Mouse (Mus musculus): ENCODE results near the gene Adgrg7.

The Adgrg7 gene

DNA sequence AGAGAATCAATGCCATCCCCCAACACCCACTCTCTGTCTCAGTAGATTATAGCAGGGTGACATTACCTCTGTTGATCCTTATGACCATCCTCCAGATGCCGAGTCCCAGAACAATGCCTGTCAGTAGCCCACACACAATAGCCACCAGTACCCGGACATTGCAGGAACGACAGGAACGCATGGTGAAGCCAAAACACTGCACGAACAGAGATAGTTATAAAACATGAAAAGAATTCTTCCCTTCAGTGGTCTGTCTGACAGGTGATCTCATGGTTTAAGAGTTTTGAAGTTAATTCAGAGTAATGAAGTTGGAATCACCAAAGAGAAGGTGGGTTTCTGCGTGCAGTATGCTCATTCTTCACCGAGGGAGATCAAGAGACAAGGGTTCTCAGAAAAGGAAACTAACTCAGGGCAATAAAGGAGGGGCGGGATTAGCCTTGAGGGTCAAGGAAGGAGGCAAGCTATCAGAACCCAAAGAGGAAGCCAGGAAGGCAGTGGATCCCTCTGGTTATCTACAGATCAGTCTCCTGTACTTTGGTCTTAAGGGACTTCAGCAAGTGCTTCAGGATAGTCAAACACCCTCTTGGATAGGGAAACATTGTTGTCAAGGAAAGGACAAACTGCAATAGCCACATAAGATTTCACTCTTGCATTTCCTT is at the start of gene Adgrg7:
Gene Adgrg7 (minus strand): TSS at position 375 of the 659 bp plus-strand sequence.
- DNase-seq (ENCODE audit: low read depth) = no peak

GRCm38 (mm10) chr16:56842988-56843387 is 47.3 kb upstream of the Adgrg7 start:
- no peak for DNase-seq (ENCODE audit: low read depth)

GRCm38 (mm10) chr16:56833312-56833711 is 37.7 kb upstream of the Adgrg7 start:
- no peak for DNase-seq (ENCODE audit: low read depth)

DNA sequence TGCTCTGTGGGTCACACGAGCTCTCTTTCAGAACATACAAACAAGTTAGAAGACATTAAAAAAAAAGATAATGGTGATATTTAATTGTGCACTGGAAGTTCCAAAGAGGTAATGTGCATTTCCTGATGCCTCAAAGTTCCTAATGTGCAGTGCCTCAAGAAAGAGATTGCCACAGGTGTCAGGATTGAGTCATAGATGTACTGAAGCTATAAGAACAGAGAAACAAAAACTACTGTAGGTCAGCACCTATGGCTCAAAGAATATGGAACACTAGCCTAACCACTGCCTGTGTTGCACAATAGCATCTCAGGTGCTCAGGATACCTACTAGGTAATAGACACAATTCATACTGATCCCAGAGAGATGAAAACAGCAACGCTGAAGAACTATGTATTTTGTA is 36.3 kb upstream of the Adgrg7 start:
- DNase-seq (ENCODE audit: low read depth) = no peak

- no peak for DNase-seq (ENCODE audit: low read depth)
Measured at GRCm38 (mm10) chr16:56801370-56802109, 5.9 kb upstream of the Adgrg7 start.

GRCm38 (mm10) chr16:56800946-56801345 is 5.3 kb upstream of the Adgrg7 start:
- no peak for DNase-seq (ENCODE audit: low read depth)

DNA sequence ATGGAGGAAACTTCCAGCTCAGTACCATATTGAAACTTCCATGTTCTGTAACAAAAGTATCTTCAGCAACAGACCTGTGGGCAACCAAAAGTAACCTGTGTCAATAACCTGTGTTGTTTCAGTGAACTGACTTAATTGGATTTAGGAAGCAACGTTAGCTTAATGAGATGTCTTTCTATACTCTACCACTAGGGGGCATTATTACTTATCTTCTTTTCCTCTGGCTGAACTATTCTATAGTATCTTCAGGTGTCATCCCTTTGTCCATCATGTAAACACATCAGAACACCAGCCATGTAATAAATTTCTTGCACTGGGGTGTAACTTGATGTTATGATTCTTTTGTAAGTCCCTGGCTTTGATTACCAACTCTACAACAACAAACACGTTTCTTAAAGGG is 4.8 kb upstream of the Adgrg7 start:
- DNase-seq (ENCODE audit: low read depth) = peak; percentile 68

DNA sequence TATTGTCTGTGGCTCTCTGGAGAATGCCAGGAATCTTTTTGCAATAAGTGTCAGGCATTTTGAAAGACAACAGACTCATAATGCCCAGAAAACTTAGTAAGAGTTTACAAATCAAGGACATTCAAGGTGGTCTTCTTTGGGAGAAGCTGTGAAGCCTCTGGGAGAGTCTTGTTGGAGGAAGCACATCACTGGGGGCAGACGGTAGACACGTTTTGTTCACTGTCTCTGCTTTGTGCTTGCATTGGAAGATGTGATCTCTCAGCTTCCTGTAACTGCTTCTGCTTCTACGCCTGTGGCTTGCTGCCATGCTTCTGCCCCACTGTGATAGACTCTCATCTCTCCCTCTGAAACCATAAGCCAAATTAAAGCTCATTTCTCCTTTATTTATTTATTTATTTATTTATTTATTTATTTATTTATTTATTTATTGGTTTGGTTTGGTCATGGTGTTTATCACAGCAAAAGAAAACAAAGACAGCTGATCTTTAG is 3.9 kb upstream of the Adgrg7 start:
- DNase-seq (ENCODE audit: low read depth) = no peak

GRCm38 (mm10) chr16:56798873-56799272 is 3.2 kb upstream of the Adgrg7 start:
- DNase-seq (ENCODE audit: low read depth) = no peak

- DNase-seq (ENCODE audit: low read depth) = no peak
Measured at GRCm38 (mm10) chr16:56794383-56795144, 1.1 kb downstream of the Adgrg7 start.

- no peak for DNase-seq (ENCODE audit: low read depth)
Measured at GRCm38 (mm10) chr16:56793778-56794177, 1.9 kb downstream of the Adgrg7 start.

- DNase-seq (ENCODE audit: low read depth) = no peak
Measured at GRCm38 (mm10) chr16:56785943-56786342, 9.7 kb downstream of the Adgrg7 start.

- DNase-seq (ENCODE audit: low read depth) = peak; percentile 59
Measured at GRCm38 (mm10) chr16:56771163-56772105, 24.2 kb downstream of the Adgrg7 start.

- DNase-seq (ENCODE audit: low read depth) = no peak
Measured at GRCm38 (mm10) chr16:56729060-56729459, 66.6 kb downstream of the Adgrg7 start.

GRCm38 (mm10) chr16:56724927-56725326 is 70.7 kb downstream of the Adgrg7 start:
- no peak for DNase-seq (ENCODE audit: low read depth)

DNA sequence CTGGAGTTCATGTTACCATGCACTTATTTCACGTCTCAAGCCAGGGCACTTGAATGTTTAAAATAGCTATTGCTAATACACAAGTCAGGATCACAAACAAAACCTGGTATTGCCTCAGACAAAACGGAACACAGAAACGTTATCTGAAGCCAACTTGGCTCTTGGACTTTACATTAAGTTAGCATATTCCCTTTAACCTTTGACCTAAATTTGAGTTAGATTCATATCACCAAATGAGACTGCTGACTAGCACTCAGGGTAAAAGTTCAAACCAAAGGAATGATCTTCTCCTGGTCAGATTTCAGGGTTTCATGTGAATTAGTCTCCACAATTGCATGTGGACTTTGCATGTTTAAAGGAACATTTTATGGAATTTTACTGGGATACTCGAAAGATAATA is 73.3 kb downstream of the Adgrg7 start:
- DNase-seq (ENCODE audit: low read depth) = no peak

GRCm38 (mm10) chr16:56719031-56719430 is 76.6 kb downstream of the Adgrg7 start:
- no peak for DNase-seq (ENCODE audit: low read depth)

GRCm38 (mm10) chr16:56717224-56718200 is 78.1 kb downstream of the Adgrg7 start, which contains the start of gene Tfg:
TSS of gene Tfg (minus strand) at chr16:56717450.
- DNase-seq (ENCODE audit: low read depth) = peak; percentile 99

DNA sequence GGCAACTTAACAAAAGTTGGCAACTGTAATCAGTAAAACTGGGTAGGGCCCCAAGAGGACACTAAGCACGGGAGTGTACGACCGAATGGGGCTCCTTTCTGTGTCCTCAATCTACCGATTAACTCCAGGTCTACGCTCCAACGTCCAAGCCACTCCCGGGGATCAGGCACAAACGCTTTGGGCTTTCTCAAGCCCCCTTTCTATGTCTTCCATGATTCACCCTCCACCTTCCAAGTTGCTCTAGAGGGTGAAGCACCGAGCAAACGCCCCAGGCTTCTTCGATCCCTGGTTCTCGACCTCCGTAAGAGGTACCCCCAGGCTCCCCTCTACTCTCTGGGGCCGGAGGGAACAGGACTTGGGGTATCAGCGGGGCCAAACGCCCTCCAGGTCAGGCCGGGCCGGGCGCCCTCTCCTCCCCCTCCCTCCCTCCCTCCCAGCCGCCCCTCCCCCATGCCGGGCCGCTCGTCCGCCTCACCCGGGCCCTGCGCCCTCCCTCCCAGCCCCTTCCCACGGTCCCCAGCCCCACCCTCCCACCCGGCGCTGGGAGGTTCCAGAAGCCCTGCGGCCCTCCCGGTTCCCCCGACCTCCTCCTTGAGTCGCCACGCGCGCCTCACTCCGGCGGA is 79.0 kb downstream of the Adgrg7 start:
- DNase-seq (ENCODE audit: low read depth) = peak; percentile 48

DNA sequence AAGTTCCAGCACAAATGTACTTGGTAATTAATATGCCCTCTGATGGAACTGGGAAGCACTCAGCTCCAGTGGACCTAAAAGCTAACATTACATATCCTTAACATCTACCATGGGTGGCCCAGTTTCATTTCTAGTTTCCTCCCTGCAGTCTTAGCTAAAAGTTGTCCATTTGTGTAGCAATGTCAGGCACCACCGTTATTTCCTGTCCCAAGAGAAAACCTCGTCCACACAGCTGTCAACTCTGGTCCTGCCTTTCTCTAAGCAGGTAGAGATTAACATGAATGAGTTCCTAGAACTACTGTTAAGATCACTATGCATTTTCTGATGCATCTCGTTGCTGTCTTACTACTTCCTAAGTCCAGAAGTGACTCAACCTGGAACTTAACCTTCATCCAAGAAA is 80.0 kb downstream of the Adgrg7 start:
- DNase-seq (ENCODE audit: low read depth) = peak; percentile 40
